Mouse (Mus musculus) layer of hippocampus, adult 18-20 months (tissue): ENCODE results near the gene Fam219b. TPM values are rescaled to one million over a fixed set of nuclear protein-coding genes. Genes with fewer than 3 reads are reported as not detected.
A peak's percentile ranks its signal among the peaks of the same experiment; 100 is the strongest.

ENCODE experiments used
- DNase-seq, 2 experiments: peaks; one replicate each; pipeline ENCODE4 v3.0.0; 2022; ENCODE audit warnings: low spot score in 2 of 2
- long read RNA-seq: library from polyadenylated mRNA; stranded (forward); transcript quantifications from one replicate; pipeline ENCODE4 v2.0.0, GENCODE M21; 2021
- total RNA-seq, 2 experiments: library from RNA; stranded (reverse); gene quantifications; 2 replicates each; pipeline ENCODE4 v1.2.3; 2021

Fam219b gene
- total RNA-seq, result 10 to 100 TPM; 16.5 to 24.3 TPM
- long read RNA-seq, transcript Fam219b-201 (4 exons, 3,001 nt), result major isoform, 11 of 20 reads
- long read RNA-seq, partial matches to known transcripts, result 0 of 20 reads
- long read RNA-seq, other reads (novel, unspliced or antisense), result 5 of 20 reads

DNA sequence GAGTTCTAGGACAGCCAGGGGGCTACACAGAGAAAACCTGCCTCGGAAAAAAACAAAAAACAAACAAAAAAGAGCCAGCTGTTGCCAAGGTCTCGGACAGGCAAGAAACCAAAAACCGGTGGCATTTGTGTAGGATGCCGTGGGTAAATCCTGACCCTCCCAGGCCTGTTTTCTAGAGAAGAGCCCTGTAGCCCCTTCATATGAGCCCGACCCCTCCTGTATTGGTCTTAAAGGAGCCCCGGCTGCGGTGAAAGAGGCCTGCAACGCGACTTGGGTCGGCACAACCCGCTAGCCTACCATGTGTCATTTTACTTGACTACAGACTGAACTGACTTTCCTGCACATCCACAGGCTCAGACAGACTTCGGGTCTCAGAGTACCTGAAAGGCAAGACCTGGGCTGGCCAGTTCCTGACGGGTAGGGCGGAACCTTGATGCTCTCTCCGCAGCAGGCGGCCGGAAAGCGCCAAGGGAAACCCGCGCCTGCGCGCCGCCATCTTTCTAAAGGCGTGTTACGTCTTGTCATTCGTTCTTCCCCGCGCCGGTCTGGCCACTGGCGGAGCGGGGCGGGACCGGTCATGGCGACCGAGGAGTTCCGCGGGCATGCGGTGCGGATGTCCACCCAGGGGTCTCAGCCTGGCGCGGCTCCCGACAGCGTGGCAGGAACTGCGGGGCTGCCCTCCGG lies at the start of gene Fam219b:
Gene Fam219b (plus strand): TSS at position 485 of the 684 bp plus-strand sequence.
- DNase-seq, result peak; percentile 90 to 94

DNA sequence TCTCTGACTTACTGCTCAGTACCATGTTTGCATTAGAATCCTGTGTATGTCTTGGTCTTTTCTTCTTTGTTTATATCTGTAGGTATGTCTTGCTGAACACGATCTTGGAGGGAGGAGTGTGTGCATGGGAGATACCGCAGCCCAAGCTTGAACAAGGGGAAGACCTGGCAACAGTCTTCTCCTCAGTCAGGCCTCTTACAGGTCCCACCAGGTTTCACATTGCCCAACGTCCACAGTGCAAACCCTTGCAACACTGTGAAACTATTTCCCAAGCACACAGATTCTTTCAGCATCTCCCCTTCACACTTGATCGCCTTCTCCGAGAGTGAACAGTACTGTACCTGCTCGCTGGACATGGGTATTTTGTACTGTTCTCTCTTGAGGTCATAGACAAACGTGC lies 49.5 kb upstream of the Fam219b start:
- no peak for DNase-seq

DNA sequence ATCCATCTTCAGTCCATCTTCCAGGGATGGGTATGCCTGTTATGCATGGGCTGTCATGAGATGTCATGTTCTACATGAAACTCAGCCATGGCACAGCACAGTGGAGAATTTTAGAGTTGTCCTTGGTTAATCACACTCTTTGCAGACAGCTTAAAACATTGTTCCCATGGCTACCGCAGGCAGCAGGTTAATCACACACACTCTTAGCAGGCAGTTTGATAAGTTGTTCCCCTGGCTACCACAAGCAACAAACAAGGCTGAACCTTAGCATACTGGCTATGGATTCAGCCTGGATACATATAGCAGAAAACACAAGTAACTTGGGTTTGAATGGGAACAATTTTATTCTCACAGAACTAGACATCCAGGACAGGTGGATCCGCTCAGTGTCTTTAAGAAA lies 43.8 kb upstream of the Fam219b start:
- DNase-seq, result no peak

DNA sequence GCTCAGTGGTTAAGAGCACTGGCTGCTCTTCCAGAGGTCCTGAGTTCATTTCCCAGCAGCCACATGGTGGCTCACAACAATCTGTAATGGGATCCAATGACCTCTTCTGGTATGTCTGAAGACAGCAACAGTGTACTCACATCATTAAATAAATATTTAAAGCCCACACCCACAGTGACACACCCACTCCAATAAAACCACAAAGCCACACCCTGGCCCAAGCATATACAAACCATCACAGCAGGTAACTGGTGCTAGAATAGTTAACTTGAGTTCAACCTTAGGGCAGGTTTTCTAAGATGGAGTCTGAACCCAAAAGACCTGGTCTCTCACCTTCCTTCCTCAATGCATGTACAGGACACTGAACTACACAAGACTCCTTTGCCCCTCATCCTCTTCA lies 42.4 kb upstream of the Fam219b start:
- no peak for DNase-seq

DNA sequence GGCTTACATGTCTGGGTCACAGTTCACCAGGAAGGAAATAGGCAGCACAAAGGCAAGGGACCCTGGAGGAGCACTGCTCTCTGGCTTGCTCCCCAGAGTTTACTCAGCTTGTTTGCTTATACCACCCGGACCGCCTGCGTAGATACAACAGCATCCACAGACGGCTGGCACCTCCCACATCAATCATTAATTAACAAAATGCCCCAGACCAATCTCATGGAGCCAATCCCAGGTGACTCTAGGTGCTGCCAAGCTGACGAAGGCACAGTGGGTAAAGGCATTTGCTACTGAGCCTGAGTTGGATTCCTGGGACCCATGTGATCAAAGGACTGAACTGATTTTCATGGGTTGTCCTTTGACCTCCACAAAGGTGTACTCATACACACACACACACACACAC lies 40.1 kb upstream of the Fam219b start:
- no peak for DNase-seq

DNA sequence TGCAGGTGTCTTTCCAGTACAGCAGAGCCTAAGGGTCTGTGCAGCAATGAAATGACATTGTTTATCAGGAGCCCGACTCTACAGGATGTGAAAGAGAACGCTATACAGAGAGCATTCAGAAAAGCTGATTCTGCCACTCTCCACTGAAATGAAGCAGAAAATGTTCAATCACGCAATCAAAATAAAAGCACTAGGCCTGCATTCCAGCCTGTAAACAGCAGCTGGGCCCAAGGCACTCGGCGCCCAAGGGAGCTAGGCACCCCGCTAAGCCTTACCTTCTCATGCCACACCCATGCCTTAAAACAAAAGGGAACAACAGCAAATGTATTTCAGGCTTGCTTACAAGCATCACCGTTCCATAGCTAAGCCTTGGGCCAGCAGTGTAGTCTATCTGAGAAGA lies 38.8 kb upstream of the Fam219b start:
- DNase-seq, result no peak

DNA sequence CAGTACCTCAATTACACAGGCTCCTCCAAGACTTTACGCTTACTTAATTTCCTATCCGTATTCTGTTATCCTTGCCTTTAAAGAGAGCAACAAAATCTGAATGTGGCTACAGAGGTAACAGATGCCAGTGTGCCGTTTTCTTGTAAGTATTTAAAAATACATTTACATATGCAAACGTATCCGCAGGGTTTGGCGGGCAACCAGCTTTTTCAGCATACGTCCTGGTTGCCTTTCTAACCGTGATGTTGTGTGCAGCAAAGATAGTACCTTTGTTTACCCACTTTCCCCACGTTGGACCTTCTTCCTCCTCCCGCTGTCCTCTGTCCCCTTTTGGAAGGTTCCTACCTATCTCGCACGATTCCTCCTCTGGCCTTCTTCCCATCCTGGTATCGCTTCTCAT lies 35.9 kb upstream of the Fam219b start:
- no peak for DNase-seq

DNA sequence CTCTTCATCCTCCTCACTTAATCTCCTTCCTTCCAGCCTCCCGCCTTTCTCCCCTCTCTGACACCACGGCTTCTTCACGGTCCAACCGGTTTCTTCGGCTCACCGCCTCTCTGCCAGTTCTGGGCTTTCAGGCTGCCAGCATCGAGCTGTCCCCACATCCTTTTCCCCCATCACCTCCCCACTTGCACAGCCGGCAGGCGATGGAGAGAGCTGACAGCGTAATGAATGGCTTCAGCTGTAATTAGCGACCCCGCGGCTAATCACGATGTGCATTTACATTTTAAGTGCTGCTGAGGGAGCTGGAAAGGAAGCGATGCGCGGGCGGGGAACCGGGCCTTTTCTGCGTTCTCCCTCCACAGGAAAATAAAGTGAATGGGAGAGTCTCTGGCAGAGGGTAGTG lies 35.5 kb upstream of the Fam219b start:
- peak in 1 of 2 experiments; percentile 37 for DNase-seq

DNA sequence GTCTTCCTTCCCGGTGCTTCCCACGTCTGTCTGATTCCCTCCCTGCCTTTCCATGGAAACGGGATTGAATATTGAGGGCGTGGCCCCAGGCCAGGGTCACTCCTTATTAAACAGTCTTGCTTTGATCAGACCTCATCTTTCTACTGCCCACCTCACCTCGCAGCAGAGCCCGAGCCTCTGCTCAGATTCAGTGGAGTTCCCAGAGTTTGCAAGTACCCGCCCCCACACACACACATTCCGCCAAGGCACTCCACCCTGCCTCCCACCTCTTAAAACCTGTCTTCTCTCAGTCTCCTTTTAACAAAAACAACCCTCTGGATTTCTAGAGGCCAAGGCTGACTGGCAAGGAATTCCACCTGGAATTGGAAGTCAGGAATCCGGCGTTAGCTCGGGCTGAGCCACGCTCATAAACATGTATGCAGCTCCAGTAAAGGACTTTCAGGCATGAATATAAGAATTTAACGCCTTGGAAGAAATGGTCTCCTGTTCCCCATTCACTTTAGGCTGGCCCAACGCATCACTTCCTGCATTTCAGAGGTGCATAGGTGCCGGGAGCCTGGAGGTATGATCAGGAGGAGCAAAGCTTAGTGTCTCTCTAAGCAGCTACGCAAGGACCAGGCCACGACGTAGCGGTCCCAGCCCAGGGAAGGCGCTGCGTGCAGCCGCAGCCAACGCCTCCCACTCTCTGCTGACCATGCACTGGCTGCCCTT lies 34.3 kb upstream of the Fam219b start:
- no peak for DNase-seq

DNA sequence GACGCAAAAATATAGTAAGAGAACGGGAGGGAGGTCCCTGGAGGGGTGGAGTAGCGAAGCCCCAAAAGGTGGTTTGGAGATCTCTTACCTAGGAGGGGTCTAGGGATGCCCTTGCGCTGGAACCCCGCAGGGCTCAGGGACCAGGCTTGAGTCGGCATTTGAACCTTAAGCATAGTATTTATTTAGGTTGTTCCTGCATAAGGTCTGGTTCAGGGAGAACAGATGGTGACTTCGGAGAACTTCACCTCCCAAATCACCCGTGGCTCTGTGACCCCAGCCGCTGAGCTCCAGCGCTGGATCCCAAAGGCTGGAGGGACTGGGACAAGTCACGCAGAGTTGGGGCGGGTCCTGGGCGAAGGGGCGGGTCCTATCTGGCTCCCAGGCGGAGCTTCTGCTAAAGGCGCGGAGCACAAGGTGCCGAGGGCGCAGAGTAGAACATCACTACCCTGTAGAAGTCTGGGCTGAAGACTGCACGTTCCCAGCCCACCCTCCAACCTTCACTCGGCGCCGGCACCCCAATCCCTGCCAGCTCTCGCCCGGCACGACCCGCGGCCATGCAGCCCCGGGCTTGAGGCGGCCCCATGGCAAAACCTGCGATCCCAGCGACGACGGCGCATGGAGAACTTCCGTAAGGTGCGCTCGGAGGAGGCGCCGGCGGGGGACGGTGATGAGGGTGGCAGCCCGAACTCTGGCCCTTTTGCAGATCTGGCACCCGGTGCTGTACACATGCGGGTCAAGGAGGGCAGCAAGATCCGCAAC lies 33.5 kb upstream of the Fam219b start, which contains the start of gene Rpp25:
Gene Rpp25 (plus strand): TSS at position 405 of the 759 bp plus-strand sequence.
- peak in 1 of 2 experiments; percentile 42 for DNase-seq

DNA sequence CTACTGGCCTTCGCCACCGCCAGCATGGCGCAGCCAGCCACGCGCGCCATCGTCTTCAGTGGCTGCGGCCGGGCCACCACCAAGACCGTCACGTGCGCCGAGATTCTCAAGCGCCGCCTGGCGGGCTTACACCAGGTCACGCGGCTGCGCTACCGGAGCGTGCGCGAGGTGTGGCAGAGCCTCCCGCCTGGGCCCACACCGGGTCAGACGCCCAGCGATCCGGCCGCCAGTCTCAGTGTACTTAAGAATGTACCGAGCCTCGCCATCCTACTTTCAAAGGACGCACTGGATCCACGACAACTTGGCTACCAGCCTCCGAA lies 33.0 kb upstream of the Fam219b start:
- DNase-seq, result peak in 1 of 2 experiments; percentile 30

DNA sequence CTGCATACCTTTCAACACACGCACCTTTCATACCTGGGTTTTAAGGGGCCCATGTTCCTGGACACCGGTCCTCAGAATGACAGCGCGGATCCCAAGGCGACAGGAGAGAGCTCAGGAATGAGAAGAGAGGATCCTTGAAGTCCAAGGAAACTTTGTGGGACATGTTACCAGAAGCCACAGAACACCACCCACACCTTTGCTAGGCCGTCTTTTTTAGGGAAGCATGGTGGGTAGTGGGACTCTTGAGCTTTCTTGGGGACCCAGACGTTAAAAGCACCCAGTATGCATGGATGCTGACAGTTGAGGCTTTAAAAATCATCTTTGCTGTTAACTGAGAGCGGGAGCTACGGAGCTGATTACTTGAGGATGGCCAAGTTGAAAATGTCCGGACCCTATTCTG lies 32.4 kb upstream of the Fam219b start:
- no peak for DNase-seq

DNA sequence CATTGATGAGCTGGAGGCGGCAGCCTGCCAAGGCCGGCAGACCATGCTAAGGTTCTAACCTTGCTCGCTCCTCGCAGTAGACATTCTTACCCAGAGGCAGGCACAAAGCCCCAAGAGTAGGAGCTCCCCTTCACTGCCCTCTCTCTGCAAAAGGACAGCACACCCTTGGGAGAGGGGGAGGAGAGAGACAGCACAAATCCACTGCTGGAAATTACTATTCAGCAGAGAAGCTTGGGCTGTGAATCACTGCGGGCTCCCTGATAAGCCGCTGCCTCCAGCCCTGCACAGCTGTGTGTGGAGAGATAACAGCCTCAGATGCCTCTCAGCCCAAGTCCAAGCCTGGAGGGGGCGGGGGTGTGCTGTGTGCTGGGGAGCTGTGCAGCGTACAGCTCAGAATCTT lies 31.6 kb upstream of the Fam219b start:
- DNase-seq, result no peak

DNA sequence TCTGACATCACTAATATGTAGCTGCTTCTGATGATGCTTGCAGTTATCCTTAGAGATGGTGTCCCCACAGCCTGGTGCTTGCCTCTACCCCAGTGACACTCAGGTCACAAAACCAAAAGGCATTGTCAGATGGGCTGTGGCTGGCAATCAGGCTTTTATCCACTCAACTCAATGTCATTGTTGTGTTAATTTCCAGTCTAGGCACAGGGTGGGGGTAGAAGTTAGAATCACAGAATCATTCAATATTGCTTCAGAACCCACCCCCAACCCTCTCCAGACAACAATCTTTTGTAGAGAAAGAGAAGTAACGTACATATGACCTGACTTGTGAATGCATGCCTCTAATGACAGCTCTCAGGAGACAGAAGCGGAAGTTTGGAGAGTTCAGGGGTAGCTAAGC lies 26.8 kb upstream of the Fam219b start:
- no peak for DNase-seq

DNA sequence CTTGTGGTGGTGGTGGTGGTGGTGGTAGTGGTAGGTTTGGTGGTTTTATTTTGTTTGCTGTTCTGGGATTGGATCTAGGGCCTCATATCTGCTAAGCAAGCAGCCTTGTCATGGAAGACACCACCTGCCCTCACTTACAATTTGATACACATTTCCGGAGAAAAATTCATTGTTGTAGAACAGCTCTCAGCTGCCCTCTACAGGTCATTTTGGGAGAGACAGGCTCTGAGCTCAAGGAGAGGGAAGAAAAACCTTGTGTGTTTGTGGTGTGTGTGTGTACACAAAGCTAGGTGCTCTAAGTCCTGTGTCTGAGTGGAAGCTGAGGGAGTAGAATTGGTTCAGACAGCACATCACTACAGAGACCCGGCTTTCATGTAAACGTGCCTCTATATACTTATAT lies 20.2 kb upstream of the Fam219b start:
- DNase-seq, result peak; percentile 53 to 72

DNA sequence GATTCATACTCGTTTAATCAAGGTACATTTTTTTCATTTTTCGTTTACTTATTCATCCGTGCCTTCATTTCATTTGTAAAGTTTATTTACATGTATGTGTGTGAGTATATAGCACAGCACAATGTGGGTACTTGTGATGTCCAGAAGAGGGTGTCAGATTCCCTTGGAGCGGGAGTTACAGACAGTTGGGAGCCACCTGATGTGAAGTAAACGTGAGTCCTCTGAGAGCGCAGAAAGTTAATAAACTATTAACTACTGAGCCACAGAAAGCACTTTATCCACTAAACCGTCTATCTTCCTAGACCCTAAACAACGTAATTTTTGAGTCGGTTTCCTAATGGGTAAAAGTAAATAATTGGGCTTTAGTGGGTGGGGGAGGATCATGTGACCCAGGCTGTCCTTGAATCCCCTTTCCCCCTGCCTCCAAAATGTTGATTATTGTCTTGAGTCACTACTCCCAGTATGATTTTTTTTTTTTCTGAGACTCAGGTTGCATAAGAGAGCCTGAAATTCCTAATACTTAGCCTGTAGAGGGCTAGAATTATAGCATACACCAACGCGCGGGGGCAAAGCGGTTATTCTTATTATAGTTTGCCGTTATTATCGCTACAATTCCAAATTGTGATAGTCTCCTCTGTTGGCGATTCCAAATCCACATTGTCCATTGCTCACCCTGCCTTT lies 16.8 kb upstream of the Fam219b start:
- no peak for DNase-seq

DNA sequence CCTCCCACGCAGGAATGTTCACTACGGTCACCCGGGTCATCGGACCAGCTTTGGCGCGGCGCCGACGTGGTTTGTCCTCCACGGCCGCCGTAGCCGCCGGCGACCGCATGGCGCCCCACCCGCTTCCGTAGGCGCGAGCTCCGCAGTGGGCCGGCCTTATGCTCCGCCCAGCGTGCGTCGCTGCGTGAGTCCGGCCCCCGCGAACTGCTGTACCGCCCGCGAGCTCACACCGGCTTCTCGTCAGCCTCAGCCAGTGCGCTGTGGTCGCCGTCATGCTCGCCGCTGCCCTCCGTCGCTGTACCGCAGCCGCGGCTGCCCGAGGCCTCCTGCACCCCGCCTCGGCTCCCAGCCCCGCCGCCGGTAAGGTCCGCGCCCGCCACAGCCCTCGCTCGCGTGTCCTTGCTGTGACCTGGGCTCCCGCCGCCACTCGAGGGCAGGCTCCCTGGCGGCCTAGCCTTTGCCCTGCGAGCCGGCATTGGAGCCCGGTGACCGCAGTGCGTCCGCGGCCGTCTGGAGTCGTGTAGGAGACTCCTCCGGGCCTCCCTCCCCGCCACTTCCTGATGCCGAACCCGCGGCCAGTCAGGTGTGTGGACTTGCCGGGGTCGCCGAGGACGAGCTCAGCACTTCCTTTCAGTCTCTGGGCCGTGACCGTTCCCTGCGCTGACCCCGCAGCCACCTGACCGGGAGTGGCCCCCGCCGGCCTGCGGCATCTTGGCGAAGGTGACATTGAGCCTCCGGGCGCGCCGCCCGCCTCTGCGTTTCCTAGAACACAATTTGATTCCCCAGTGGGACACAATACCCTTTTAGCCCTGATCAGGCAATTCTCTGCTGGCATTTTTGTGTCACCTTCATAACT lies 16.0 kb upstream of the Fam219b start, which contains the start of gene Cox5a:
Gene Cox5a (plus strand): TSS at position 219 of the 856 bp plus-strand sequence.
- DNase-seq, result peak; percentile 88 to 95

DNA sequence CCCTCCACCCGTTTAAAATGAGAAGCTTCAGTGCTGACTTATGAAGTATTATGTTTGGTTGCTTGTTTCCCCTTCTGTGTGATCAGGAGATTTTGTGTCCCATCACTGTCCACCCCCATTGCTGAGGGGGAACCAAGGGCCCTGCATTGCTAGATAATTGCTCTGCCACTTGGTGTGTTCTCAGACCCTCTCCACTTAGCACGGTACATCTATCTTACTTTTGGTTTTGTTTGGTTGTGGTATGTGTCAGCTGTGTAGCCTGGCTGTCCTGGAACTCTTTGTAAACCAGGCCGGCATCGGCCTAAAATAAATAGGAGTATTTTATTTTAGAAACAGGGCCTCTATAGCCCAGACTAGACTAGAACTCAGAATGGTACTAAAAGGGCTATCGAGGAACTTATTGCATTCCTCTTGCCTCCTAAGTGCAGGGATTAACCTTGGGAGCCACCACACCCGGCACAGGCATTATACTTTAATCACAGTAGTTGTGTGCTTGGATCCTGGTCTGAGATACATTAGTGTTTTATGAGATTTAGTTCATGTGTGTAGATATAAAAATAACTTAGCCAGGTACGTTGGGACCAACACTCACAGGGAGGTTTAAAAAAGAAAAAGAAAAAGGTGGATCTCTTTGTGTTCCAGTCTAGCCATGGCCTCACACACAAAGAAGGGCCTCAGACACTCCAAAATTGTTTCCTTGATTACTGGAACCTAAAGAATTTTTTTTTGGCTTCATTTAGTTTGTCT lies 15.0 kb upstream of the Fam219b start:
- DNase-seq, result no peak

DNA sequence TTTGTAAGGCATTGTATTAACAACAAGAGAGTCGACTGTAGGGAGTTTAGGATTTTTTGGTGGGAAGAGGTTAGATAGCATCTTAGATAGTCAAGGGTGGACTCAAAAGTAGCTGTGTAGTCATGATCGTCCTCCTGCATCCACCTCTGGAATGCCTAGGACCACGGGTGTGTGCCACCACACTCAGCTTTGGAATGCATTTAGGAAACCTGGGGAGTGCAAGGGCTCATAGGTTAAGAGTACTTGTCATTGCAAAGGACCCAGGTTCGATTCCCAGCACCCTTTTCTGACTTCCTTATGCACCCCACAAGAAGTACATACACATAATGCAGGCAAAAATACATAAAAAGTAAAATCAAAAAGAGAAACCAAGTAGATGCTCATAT lies 14.5 kb upstream of the Fam219b start:
- DNase-seq, result no peak

DNA sequence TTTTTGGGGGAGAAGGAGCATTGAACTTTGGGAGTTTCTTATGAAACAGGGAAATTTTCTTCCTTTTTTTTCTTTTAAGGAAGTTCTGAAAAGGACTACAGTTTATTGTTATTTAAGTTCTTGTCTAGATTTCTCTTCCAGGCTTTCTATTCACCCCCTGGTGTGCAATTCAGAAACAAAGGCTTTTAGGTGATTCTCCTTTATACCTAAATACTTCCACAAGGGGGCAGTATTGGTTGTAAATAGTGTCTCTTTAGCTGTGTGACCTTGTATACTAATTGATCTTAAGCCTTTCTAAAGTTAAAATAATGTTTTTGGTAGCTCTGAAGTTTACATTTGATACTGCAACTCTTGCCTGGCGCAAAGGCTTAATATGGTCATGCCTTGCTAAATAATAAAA lies 13.6 kb upstream of the Fam219b start:
- DNase-seq, result no peak
